Mouse (Mus musculus): ENCODE measurements around the gene Spata1. TPM values are rescaled to one million over a fixed set of nuclear protein-coding genes. Genes with fewer than 3 reads are reported as not detected.
A peak's percentile ranks its signal among the peaks of the same experiment; 100 is the strongest.

Spata1 gene
- polyA plus RNA-seq, 1 experiment from 2014 or later, result 2.8 TPM

DNA sequence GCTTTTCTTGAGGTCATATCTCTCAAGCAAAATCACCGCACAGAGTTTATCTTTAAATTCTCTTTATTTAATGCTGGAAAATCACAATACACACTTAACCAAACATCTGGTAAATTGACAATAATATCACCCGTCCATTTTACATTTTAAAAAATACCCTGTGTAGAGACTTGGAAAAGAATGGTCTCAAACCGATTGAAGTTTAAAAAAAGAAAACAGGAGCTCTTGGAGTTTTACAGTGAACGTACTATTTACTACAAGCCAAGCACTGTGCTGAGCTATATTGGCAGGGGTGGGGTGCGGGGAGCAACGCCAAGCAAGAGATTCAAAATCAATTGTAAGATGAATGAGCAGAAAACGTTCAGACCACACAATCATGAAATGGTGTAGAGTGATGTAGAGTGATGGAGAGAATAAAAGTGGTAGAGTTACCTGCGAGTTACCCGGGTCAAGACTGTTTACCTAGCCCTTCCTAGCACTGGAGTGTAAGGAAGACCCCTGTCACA is 49.8 kb downstream of the Spata1 start, which contains the start of gene Ctbs:
Gene Ctbs (plus strand): TSS at position 51 of the 506 bp plus-strand sequence.
- Histone ChIP-seq H3K27me3 (replicated peaks) (no peaks in the 10 kb centered on the region), H3K36me3 (no peaks in the 10 kb centered on the region), H3K4me1 (replicated peaks) (0 out of 2 replicates have a peak, but pooled peaks cover 2% of the 10 kb centered on the region), H3K4me3 (replicated peaks) (peak within 1 kb of the TSS; percentile 56), H3K9me3 (no peaks in the 10 kb centered on the region), H3K9ac (peak within 1 kb of the TSS; percentile 66), H3K27ac (peak within 1 kb of the TSS; percentile 81), H3K4me2 (replicated peaks) (peak within 1 kb of the TSS; percentile 68)
- ATAC-seq, result peak; percentile 27; the same call in 1 of the 2 replicates
- 48% methylated on average over 9 of the region's 9 CpGs for WGBS

DNA sequence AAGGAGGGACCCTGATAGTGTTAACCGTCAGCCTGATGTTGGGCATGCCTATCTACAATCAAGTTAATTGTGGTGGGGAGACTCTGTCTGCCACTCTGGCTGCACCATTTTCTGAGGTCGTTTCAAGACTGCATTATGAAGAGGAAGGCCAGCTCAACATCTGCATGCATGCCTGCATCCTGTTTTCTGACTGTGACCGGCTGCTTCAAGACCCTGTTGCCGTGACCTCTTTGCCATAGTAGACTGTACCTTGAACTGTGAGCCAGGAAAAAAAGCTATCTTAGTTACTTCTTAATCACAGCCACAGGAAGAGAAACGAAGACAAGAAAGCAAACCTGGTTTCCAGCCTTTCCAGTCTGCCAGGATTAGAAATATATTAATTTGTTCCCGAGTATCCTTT is 50.6 kb downstream of the Spata1 start:
- no peaks in the 10 kb centered on the region for H3K9me3 ChIP-seq
- no peak overlapping the region for H3K4me3 ChIP-seq (replicated peaks)
- WGBS, result 64% methylated on average over 6 of the region's 6 CpGs
- 0 out of 2 replicates have a peak, but pooled peaks cover 2% of the 10 kb centered on the region for H3K4me1 ChIP-seq (replicated peaks)
- H3K27me3 ChIP-seq (replicated peaks), result no peaks in the 10 kb centered on the region
- H3K27ac ChIP-seq, result no peak overlapping the region
- H3K4me2 ChIP-seq (replicated peaks), result no peak overlapping the region
- ATAC-seq, result no peak
- no peaks in the 10 kb centered on the region for H3K36me3 ChIP-seq
- H3K9ac ChIP-seq, result no peak overlapping the region

DNA sequence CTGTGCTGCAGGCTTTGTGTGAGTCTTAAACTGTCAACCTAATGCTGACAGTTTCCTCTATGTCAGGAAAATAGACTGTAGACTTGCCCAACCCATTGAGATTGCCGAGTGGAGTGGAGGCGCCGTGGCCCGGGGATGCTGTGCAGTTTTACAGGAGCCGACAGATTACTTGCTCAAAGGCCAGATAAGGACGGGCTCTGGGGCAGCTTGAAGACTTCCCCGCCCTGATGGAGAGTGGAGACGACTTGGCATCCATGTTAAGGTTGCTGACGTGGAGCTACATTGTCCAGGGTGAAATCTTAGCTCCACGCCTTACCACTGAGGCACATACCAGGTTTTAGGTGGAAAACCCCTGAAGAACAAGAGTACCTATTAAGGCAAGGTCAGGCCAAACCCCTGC is 51.2 kb downstream of the Spata1 start:
- no peak overlapping the region for H3K4me2 ChIP-seq (replicated peaks)
- H3K27me3 ChIP-seq (replicated peaks), result no peaks in the 10 kb centered on the region
- WGBS, result 79% methylated on average over 10 of the region's 10 CpGs
- no peak for ATAC-seq
- no peaks in the 10 kb centered on the region for H3K9me3 ChIP-seq
- H3K4me3 ChIP-seq (replicated peaks), result no peak overlapping the region
- 0 out of 2 replicates have a peak, but pooled peaks cover 2% of the 10 kb centered on the region for H3K4me1 ChIP-seq (replicated peaks)
- H3K9ac ChIP-seq, result no peak overlapping the region
- H3K36me3 ChIP-seq, result no peaks in the 10 kb centered on the region
- H3K27ac ChIP-seq, result no peak overlapping the region

DNA sequence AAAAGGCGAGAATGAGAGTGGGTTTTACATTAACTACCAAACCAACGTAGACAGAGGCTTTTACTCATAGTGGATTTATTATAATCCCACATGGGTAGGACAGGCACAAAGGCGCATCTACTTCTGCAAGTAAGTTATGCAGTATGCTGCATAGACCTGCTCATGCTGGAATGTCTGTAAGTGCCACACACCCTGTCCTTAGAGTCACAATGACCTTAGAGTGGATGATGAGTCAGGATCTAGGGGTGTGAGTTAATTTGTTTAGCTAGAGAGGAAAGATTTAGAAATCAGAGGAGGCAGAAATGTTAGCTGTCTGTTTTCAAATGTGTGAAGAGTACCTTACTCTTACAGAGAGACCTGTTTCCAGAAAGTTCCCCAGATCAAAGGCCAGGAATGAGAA is 52.0 kb downstream of the Spata1 start:
- Histone ChIP-seq H3K27ac (no peak overlapping the region), H3K9ac (no peak overlapping the region), H3K36me3 (no peaks in the 10 kb centered on the region), H3K9me3 (no peaks in the 10 kb centered on the region), H3K4me1 (replicated peaks) (0 out of 2 replicates have a peak, but pooled peaks cover 2% of the 10 kb centered on the region), H3K27me3 (replicated peaks) (no peaks in the 10 kb centered on the region), H3K4me3 (replicated peaks) (no peak overlapping the region), H3K4me2 (replicated peaks) (no peak overlapping the region)
- 69% methylated on average over 3 of the region's 3 CpGs for WGBS
- no peak for ATAC-seq

DNA sequence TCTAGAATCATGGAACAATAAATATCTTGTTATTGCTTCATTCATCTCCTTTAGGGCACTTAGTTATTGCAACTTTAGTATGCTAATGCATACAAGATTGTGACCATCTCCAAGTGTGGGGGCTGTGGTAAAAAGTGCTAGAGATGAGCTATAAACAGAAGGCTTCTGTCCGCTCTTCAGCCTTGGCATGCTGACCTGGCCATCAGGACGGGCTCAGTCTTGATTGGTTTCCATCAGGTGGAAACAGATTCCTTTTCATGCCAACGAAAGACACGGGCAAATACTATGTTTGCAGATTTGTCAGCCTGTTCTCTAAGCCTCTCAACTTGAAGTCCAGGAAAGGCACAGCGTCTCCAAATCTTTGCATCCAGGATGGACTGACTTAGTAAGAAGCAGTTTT is 52.4 kb downstream of the Spata1 start:
- Histone ChIP-seq H3K27me3 (replicated peaks) (no peaks in the 10 kb centered on the region), H3K4me3 (replicated peaks) (no peak overlapping the region), H3K27ac (no peak overlapping the region), H3K9me3 (no peaks in the 10 kb centered on the region), H3K36me3 (no peaks in the 10 kb centered on the region), H3K4me2 (replicated peaks) (no peak overlapping the region), H3K9ac (no peak overlapping the region), H3K4me1 (replicated peaks) (0 out of 2 replicates have a peak, but pooled peaks cover 2% of the 10 kb centered on the region)
- ATAC-seq, result no peak
- WGBS, result 90% methylated on average over 5 of the region's 5 CpGs

DNA sequence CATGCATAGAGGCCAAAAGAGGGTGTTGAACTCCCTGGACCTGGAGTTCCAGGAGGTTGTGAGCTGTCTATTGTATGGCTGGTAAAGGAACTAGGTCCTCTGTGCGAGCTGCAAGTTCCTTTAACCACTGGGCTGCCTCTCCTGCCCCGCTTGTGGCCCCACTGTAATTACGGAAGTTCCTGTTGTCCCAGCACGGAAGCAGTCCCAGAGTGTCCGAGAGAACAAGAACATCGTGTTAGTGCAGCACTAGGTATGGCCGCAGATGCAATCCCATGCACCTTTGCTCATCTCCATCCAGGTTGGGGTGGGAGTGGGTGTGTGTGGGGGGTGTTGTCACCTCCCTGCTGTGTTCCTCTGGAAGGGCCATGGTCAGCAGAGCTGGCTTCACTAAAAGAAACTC is 54.7 kb downstream of the Spata1 start:
- WGBS, result 90% methylated on average over 7 of the region's 7 CpGs
- Histone ChIP-seq H3K4me1 (replicated peaks) (no peaks in the 10 kb centered on the region), H3K4me3 (replicated peaks) (no peak overlapping the region), H3K9me3 (no peaks in the 10 kb centered on the region), H3K27ac (no peak overlapping the region), H3K36me3 (no peaks in the 10 kb centered on the region), H3K4me2 (replicated peaks) (no peak overlapping the region), H3K9ac (no peak overlapping the region), H3K27me3 (replicated peaks) (no peaks in the 10 kb centered on the region)
- no peak for ATAC-seq

DNA sequence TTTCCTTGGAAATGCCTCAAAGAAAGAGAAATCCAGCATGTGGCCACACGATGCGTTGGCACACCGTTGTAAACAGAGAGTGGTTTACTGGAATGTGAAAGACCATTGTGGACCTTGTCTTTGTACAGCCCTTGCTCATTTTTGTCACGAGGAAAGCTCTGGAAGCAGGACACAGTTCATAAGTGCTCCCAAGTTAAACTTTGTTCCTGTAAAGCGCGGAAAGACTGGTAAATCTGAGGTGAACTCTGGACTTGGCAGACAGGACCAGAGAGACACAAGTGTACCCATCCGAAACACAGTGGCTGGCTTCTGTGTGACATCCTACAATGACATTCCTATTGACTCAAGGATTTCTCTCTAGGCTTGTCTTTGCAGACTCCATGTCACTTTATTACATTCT is 56.2 kb downstream of the Spata1 start:
- no peak overlapping the region for H3K4me3 ChIP-seq (replicated peaks)
- WGBS, result 85% methylated on average over 7 of the region's 7 CpGs
- no peaks in the 10 kb centered on the region for H3K4me1 ChIP-seq (replicated peaks)
- 0 out of 2 replicates have a peak, but pooled peaks cover 4% of the 10 kb centered on the region for H3K36me3 ChIP-seq
- H3K27me3 ChIP-seq (replicated peaks), result no peaks in the 10 kb centered on the region
- H3K4me2 ChIP-seq (replicated peaks), result no peak overlapping the region
- ATAC-seq, result peak; percentile 53
- no peaks in the 10 kb centered on the region for H3K9me3 ChIP-seq
- H3K27ac ChIP-seq, result no peak overlapping the region
- H3K9ac ChIP-seq, result no peak overlapping the region

DNA sequence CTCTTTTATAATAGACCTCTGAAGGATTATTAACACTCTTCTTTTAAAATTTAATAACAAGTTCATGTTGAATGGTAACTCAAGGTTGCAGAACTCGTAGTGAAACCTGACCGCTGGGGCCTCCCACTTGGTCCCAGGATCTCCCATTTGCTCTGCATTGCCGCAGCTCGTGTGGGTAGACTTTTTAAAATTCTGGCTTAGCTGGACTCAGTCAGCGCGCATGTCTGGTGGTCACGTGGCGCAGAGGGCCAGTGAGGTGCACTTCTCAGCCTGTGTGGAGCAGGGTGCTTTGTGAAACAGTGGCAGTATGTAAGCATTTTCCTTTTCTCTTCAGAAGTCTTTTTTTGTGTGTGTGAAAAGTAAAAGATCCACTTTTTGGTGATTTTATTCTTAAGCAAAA is 56.6 kb downstream of the Spata1 start:
- no peaks in the 10 kb centered on the region for H3K4me1 ChIP-seq (replicated peaks)
- no peak for ATAC-seq
- WGBS, result 90% methylated on average over 8 of the region's 8 CpGs
- no peak overlapping the region for H3K4me2 ChIP-seq (replicated peaks)
- H3K36me3 ChIP-seq, result 0 out of 2 replicates have a peak, but pooled peaks cover 4% of the 10 kb centered on the region
- no peak overlapping the region for H3K4me3 ChIP-seq (replicated peaks)
- H3K27me3 ChIP-seq (replicated peaks), result no peaks in the 10 kb centered on the region
- H3K9ac ChIP-seq, result no peak overlapping the region
- no peaks in the 10 kb centered on the region for H3K9me3 ChIP-seq
- no peak overlapping the region for H3K27ac ChIP-seq

DNA sequence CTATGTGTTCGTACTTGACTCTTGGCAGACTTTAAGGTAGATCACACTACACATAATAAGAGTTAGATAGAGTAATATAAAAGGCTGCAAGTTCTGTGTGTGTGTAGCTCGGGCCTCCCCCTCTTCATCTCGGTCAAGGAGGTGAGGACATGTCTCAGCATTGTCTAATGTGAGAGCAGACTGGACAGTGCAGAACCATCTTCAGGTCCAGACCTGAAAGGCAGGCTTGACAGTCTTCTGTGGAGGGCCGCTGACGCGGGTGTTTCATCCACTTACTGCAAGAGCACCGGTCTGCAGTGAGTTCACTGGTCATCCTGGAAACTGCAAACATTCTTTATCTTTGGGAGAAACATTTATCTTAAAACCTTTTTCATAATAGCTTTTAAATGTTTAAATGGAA is 57.1 kb downstream of the Spata1 start:
- H3K9ac ChIP-seq, result no peak overlapping the region
- no peak overlapping the region for H3K4me3 ChIP-seq (replicated peaks)
- no peak for ATAC-seq
- no peaks in the 10 kb centered on the region for H3K4me1 ChIP-seq (replicated peaks)
- no peaks in the 10 kb centered on the region for H3K9me3 ChIP-seq
- no peaks in the 10 kb centered on the region for H3K27me3 ChIP-seq (replicated peaks)
- H3K4me2 ChIP-seq (replicated peaks), result no peak overlapping the region
- 90% methylated on average over 7 of the region's 7 CpGs for WGBS
- 0 out of 2 replicates have a peak, but pooled peaks cover 4% of the 10 kb centered on the region for H3K36me3 ChIP-seq
- H3K27ac ChIP-seq, result no peak overlapping the region

DNA sequence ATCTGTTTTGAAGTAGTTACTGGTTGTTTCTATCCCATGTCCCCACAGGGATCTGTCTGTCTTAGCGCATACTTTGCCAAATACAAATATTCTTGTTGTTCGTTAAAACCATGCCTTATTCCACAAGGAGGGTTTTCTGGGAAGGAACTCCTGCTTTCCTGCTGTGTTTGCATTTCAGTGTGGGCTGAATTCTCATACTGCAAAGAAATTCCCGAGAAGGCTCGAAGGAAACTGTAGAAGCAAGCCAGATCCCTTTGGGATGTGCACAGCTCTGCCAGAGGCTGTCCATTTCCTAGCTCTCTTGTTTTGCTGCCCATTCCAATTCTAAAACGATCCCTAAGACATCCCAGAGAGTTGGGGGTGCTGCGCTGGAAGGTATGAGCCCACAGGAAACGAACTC is 59.1 kb downstream of the Spata1 start:
- 84% methylated on average over 7 of the region's 7 CpGs for WGBS
- no peaks in the 10 kb centered on the region for H3K27me3 ChIP-seq (replicated peaks)

DNA sequence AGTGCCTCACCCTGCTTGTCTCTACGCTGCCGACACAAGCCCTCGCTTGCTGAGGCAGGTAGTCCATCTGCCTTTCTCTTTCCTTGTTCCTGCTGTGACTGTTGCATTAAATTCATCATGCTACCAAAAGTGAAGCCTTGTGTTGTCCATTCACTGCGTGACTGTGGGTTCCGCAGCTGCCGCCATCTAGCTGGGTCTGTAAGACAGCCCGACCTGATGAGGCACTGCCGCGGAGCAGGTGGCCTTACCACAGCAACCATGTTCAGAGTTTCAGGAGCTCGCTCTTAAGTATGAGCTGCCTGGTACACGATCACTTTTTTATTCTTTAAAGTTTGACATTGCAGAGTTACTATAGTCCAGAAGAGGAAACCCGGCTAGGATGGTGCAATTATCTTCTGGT is 59.5 kb downstream of the Spata1 start:
- Histone ChIP-seq H3K27me3 (replicated peaks) (no peaks in the 10 kb centered on the region), H3K4me1 (replicated peaks) (no peaks in the 10 kb centered on the region), H3K4me2 (replicated peaks) (no peak overlapping the region), H3K9me3 (no peaks in the 10 kb centered on the region), H3K27ac (no peak overlapping the region), H3K9ac (no peak overlapping the region), H3K4me3 (replicated peaks) (no peak overlapping the region), H3K36me3 (0 out of 2 replicates have a peak, but pooled peaks cover 4% of the 10 kb centered on the region)
- no peak for ATAC-seq
- WGBS, result 90% methylated on average over 12 of the region's 12 CpGs

More for the DNA sequence above, 59.1 kb downstream of the Spata1 start:
- Histone ChIP-seq H3K4me2 (replicated peaks) (no peak overlapping the region), H3K4me1 (replicated peaks) (no peaks in the 10 kb centered on the region), H3K9me3 (no peaks in the 10 kb centered on the region), H3K36me3 (0 out of 2 replicates have a peak, but pooled peaks cover 4% of the 10 kb centered on the region), H3K27ac (no peak overlapping the region), H3K4me3 (replicated peaks) (no peak overlapping the region), H3K9ac (no peak overlapping the region)
- no peak for ATAC-seq

DNA sequence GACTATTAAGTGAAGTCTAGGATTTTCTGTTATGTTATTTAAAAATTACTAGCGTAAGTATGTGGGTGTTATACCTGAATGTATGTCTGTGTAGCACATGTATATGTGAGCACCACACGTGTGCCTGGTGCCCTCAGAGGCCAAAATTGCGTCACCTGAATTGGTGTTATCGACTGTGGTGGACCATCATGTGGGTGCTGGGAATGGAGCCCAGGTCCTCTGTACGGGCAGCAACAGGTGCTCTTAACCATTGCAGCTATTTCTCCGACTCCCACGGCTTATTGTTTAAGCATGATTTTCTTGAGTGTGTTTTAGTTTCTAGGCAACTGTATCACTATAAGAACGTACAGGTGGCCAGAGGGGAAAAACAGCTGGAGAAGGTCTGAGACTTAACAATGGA is 63.4 kb downstream of the Spata1 start:
- 92% methylated on average over 8 of the region's 8 CpGs for WGBS
- peaks cover 17% of the 10 kb centered on the region for H3K36me3 ChIP-seq
- no peak overlapping the region for H3K27ac ChIP-seq
- H3K4me1 ChIP-seq (replicated peaks), result no peaks in the 10 kb centered on the region
- no peak overlapping the region for H3K9ac ChIP-seq
- H3K4me2 ChIP-seq (replicated peaks), result no peak overlapping the region
- H3K9me3 ChIP-seq, result no peaks in the 10 kb centered on the region
- no peak for ATAC-seq
- no peaks in the 10 kb centered on the region for H3K27me3 ChIP-seq (replicated peaks)
- H3K4me3 ChIP-seq (replicated peaks), result no peak overlapping the region

DNA sequence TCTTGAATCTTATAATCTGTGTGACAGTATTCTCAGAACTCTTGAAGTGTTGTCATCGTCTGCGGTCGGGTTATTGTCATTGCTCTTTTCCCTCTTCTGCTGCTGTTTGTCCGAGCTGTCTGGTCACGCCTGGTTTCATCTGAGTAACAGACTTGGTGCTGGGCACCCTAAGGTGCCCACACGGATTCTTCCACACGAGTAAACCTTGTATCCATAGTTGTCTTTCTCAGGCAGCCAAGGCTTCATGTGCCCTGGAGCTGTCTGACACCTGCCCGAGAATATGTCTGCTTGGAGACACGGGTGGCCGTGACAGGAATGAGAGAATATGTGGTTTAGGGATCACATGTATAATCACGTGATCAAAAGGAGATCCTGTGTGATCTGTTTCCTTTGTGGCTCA is 64.0 kb downstream of the Spata1 start:
- H3K27me3 ChIP-seq (replicated peaks), result no peaks in the 10 kb centered on the region
- H3K4me3 ChIP-seq (replicated peaks), result no peak overlapping the region
- ATAC-seq, result no peak
- no peak overlapping the region for H3K4me2 ChIP-seq (replicated peaks)
- WGBS, result 93% methylated on average over 11 of the region's 11 CpGs
- H3K27ac ChIP-seq, result no peak overlapping the region
- no peaks in the 10 kb centered on the region for H3K9me3 ChIP-seq
- H3K36me3 ChIP-seq, result peaks cover 22% of the 10 kb centered on the region
- H3K9ac ChIP-seq, result no peak overlapping the region
- H3K4me1 ChIP-seq (replicated peaks), result no peaks in the 10 kb centered on the region

All from intestine, embryonic 15.5 days (tissue).